Mouse (Mus musculus): ENCODE data around the gene Cxcl3.

GRCm38 (mm10) chr5:90790074-90790502 lies 4.2 kb downstream of the Cxcl3 start:
- no peak for TF ChIP-seq CTCF (IDR thresholded peaks at IDR 0.05; ENCODE audit: extremely low read depth, insufficient read depth, insufficient read length, insufficient replicate concordance)
- TF ChIP-seq POLR2A (IDR thresholded peaks at IDR 0.05; ENCODE audit: low read depth, low read length), result no peak

All from spleen, adult 2 months (tissue).